Mouse (Mus musculus) hindbrain, embryonic 12.5 days (tissue): ENCODE data around the gene Cables2. TPM values are rescaled to one million over a fixed set of nuclear protein-coding genes. Genes with fewer than 3 reads are reported as not detected.

Source experiments
- ATAC-seq: fragments of 200-750 bp; cut with Nextera tagmentation; 2 replicates; pipeline ENCODE4 v1.8.0; 2017; ENCODE audit warnings: moderate TSS enrichment; ENCODE audit not compliant: low FRiP score
- H3K27ac ChIP-seq: fragments of 300-500 bp; sonication (generic); 2 replicates; pipeline ENCODE4 v1.5.1; 2016; ENCODE audit warnings: mild to moderate bottlenecking
- H3K27me3 ChIP-seq: fragments of 300-500 bp; sonication (generic); 2 replicates; pipeline ENCODE4 v1.6.1; 2016; ENCODE audit warnings: mild to moderate bottlenecking
- H3K36me3 ChIP-seq: fragments of 300-500 bp; sonication (generic); 2 replicates; pipeline ENCODE4 v1.6.1; 2016; ENCODE audit warnings: mild to moderate bottlenecking
- H3K4me1 ChIP-seq: fragments of 300-500 bp; sonication (generic); 2 replicates; pipeline ENCODE4 v1.6.1; 2016
- H3K4me2 ChIP-seq: fragments of 300-500 bp; sonication (generic); replicated peaks from 2 replicates; pipeline ENCODE4 v1.6.1; 2016; ENCODE audit warnings: mild to moderate bottlenecking
- H3K4me3 ChIP-seq: fragments of 300-500 bp; sonication (generic); 2 replicates; pipeline ENCODE4 v1.5.1; 2016; ENCODE audit warnings: mild to moderate bottlenecking
- H3K9ac ChIP-seq: fragments of 300-500 bp; sonication (generic); 2 replicates; pipeline ENCODE4 v1.6.1; 2016; ENCODE audit warnings: mild to moderate bottlenecking, moderate library complexity
- H3K9me3 ChIP-seq: fragments of 300-500 bp; sonication (generic); replicated peaks from 2 replicates; pipeline ENCODE4 v1.6.1; 2016; ENCODE audit warnings: mild to moderate bottlenecking
- WGBS: fragments of 180-500 bp; shearing (Covaris S2); methylation state at CpG from one replicate; pipeline ENCODE4 v1.1.7; 2016; 5-methylcytosine and 5-hydroxymethylcytosine counted together
- polyA plus RNA-seq: library from polyadenylated mRNA; unstranded; fragments of >200 nt; fragmentation: Nextera tagmentation; extraction: Ambion mirVana; gene quantifications from 2 replicates; pipeline ENCODE4 v1.2.1, GENCODE M21; 2016

Cables2 gene
- polyA plus RNA-seq, 1 experiment from 2014 or later: 29.5 TPM

- Histone ChIP-seq H3K4me2 (no peak overlapping the region), H3K4me1 (no peaks in the 10 kb centered on the region), H3K27me3 (no peaks in the 10 kb centered on the region), H3K36me3 (no peaks in the 10 kb centered on the region), H3K9me3 (no peaks in the 10 kb centered on the region), H3K27ac (no peak overlapping the region), H3K9ac (no peak overlapping the region), H3K4me3 (no peak overlapping the region)
- 77% methylated on average over 4 of the region's 4 CpGs for WGBS
- ATAC-seq: no peak
These were observed 28.9 kb upstream of the Cables2 start for GRCm38 (mm10) chr2:180302201-180302600.

DNA sequence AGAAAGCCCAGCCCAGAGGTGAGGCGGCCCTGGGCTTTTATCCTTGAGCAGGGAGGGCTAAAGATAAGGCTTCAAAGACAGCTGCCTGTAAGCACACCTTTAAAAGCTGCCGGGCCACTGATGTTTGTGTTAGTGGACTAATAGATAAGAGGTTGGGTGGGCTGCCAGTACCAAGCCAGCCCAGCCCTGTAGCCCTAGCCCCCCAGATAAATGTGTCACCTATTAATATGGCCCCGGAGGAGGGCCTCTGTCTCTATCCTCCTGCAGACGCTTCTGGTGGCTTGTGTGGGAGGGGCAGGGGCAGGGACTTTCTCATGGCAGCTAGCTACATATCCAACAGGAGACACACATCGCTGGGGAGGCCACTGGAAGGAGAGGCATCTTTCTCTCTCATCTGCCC lies 27.5 kb upstream of the Cables2 start:
- Histone ChIP-seq H3K27me3 (no peaks in the 10 kb centered on the region), H3K4me3 (no peak overlapping the region), H3K9ac (no peak overlapping the region), H3K4me1 (no peaks in the 10 kb centered on the region), H3K36me3 (no peaks in the 10 kb centered on the region), H3K9me3 (no peaks in the 10 kb centered on the region), H3K4me2 (no peak overlapping the region), H3K27ac (no peak overlapping the region)
- no peak for ATAC-seq
- WGBS: 54% methylated on average over 5 of the region's 5 CpGs

GRCm38 (mm10) chr2:180300252-180300651 lies 27.0 kb upstream of the Cables2 start:
- WGBS: 75% methylated on average over 2 of the region's 2 CpGs
- Histone ChIP-seq H3K36me3 (no peaks in the 10 kb centered on the region), H3K4me3 (no peak overlapping the region), H3K27me3 (no peaks in the 10 kb centered on the region), H3K9ac (no peak overlapping the region), H3K4me1 (no peaks in the 10 kb centered on the region), H3K27ac (no peak overlapping the region), H3K9me3 (no peaks in the 10 kb centered on the region), H3K4me2 (no peak overlapping the region)
- ATAC-seq: no peak

- Histone ChIP-seq H3K27ac (no peak overlapping the region), H3K9me3 (no peaks in the 10 kb centered on the region), H3K4me1 (peaks cover 6% of the 10 kb centered on the region; the same call in 1 of the 2 replicates), H3K4me2 (no peak overlapping the region), H3K4me3 (no peak overlapping the region), H3K9ac (no peak overlapping the region), H3K27me3 (no peaks in the 10 kb centered on the region; the same call in 1 of the 2 replicates), H3K36me3 (no peaks in the 10 kb centered on the region)
- no peak for ATAC-seq
- WGBS: 66% methylated on average over 8 of the region's 8 CpGs
These were observed 19.6 kb upstream of the Cables2 start for GRCm38 (mm10) chr2:180292906-180293305.

GRCm38 (mm10) chr2:180292026-180292425 lies 18.7 kb upstream of the Cables2 start:
- no peak overlapping the region for H3K4me3 ChIP-seq
- WGBS: 75% methylated on average over 4 of the region's 4 CpGs
- no peak overlapping the region for H3K4me2 ChIP-seq
- ATAC-seq: no peak
- no peak overlapping the region for H3K27ac ChIP-seq
- no peaks in the 10 kb centered on the region; the same call in 1 of the 2 replicates for H3K27me3 ChIP-seq
- H3K9me3 ChIP-seq: no peaks in the 10 kb centered on the region
- H3K36me3 ChIP-seq: no peaks in the 10 kb centered on the region
- peaks cover 6% of the 10 kb centered on the region; the same call in 1 of the 2 replicates for H3K4me1 ChIP-seq
- H3K9ac ChIP-seq: no peak overlapping the region

DNA sequence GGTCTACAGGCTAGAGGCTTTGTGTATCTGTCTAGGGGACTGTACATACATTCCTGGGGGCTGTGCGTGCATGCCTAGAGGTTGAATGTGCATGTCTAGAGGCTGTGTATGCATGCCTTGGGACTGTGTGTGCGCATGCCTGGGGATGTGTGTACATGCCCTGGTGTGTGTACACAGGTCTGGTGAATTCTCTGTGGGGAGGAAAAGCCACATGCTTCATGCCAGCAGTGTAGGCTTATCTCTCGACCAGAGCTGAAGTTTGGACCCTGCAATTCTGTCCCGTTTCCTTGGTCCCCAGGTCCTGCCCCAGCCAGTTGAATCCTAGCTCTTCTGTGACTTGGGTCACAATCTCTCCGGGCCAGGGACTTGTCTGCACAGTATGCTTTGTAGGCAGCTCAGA lies 18.3 kb upstream of the Cables2 start:
- no peak for ATAC-seq
- Histone ChIP-seq H3K27me3 (no peaks in the 10 kb centered on the region; the same call in 1 of the 2 replicates), H3K36me3 (no peaks in the 10 kb centered on the region), H3K9me3 (no peaks in the 10 kb centered on the region), H3K4me3 (no peak overlapping the region), H3K9ac (no peak overlapping the region), H3K4me2 (no peak overlapping the region), H3K4me1 (peaks cover 6% of the 10 kb centered on the region; the same call in 1 of the 2 replicates), H3K27ac (no peak overlapping the region)
- WGBS: 86% methylated on average over 5 of the region's 5 CpGs

DNA sequence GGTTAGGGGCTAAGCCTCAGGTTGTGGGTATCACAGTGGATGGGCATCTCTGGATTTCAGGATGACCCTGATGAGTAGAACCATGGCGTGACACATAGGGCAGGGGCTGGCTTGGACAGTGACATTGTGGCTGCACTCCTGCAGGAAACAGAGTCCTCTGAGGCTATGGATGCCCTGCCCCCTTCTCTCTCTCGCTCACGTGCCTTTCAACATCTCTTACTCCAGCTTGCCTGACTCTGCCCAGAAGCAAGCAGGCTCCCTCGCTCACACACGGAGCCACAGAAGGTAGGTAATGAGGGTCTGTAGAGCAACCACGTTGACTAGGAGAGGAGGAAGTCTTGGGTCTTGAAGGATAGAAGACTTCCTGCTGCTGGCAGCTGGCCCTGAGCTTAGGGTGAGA lies 17.2 kb upstream of the Cables2 start:
- no peak overlapping the region for H3K9ac ChIP-seq
- no peak overlapping the region for H3K27ac ChIP-seq
- H3K27me3 ChIP-seq: no peaks in the 10 kb centered on the region; the same call in 1 of the 2 replicates
- ATAC-seq: no peak
- no peaks in the 10 kb centered on the region for H3K9me3 ChIP-seq
- H3K4me3 ChIP-seq: no peak overlapping the region
- no peaks in the 10 kb centered on the region for H3K36me3 ChIP-seq
- no peak overlapping the region for H3K4me2 ChIP-seq
- H3K4me1 ChIP-seq: peaks cover 6% of the 10 kb centered on the region; the same call in 1 of the 2 replicates
- WGBS: 74% methylated on average over 6 of the region's 6 CpGs

- Histone ChIP-seq H3K27me3 (no peaks in the 10 kb centered on the region; the same call in 1 of the 2 replicates), H3K4me3 (no peak within 1 kb of the TSS), H3K4me1 (peaks cover 6% of the 10 kb centered on the region; the same call in 1 of the 2 replicates), H3K9me3 (no peaks in the 10 kb centered on the region), H3K9ac (no peak within 1 kb of the TSS), H3K27ac (no peak within 1 kb of the TSS), H3K36me3 (no peaks in the 10 kb centered on the region), H3K4me2 (no peak within 1 kb of the TSS)
- ATAC-seq: no peak
- WGBS: 44% methylated on average over 16 of the region's 16 CpGs
These were observed 16.3 kb upstream of the Cables2 start, which contains the start of gene Rbbp8nl for GRCm38 (mm10) chr2:180289440-180290108. TSS of gene Rbbp8nl (minus strand) at chr2:180289879.

- H3K9ac ChIP-seq: no peak overlapping the region
- H3K4me1 ChIP-seq: peaks cover 6% of the 10 kb centered on the region; the same call in 1 of the 2 replicates
- 52% methylated on average over 11 of the region's 11 CpGs for WGBS
- H3K9me3 ChIP-seq: no peaks in the 10 kb centered on the region
- no peak overlapping the region for H3K4me2 ChIP-seq
- no peak for ATAC-seq
- H3K4me3 ChIP-seq: no peak overlapping the region
- no peaks in the 10 kb centered on the region for H3K36me3 ChIP-seq
- no peaks in the 10 kb centered on the region; the same call in 1 of the 2 replicates for H3K27me3 ChIP-seq
- no peak overlapping the region for H3K27ac ChIP-seq
These were observed 15.7 kb upstream of the Cables2 start for GRCm38 (mm10) chr2:180288966-180289365.

- Histone ChIP-seq H3K27me3 (peaks cover 9% of the 10 kb centered on the region; the same call in 1 of the 2 replicates), H3K36me3 (no peaks in the 10 kb centered on the region), H3K9me3 (no peaks in the 10 kb centered on the region), H3K4me3 (no peak overlapping the region), H3K4me1 (no peaks in the 10 kb centered on the region), H3K4me2 (no peak overlapping the region), H3K27ac (no peak overlapping the region), H3K9ac (no peak overlapping the region)
- no peak for ATAC-seq
- WGBS: 88% methylated on average over 8 of the region's 8 CpGs
These were observed 6.0 kb upstream of the Cables2 start for GRCm38 (mm10) chr2:180279321-180279720.

DNA sequence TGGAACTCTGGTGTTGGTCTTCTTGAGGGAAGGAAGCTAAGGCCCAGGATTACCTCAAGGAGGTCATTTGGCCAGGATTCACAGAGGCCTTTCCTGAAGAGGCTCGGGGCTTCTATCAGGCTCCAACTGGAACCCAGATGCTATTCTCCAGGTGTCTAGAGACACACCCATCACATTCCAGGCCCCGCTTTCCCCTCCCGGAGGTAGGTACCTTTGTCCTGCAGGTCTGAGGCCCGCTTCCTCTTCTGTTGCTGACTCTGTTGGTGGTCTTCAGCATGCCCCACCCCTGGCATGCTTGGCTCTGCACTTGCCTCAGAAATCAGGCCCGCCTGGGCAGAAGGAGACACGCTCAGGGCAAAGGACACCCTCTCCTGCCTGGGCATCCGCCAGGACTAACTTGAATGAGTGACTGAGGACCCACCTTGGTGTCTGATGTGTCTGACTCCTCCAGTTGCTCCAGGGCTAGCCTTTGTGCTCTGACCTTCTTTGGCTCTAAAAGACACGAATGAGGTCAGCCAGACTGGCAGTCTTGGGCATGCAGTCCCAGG lies 4.6 kb upstream of the Cables2 start:
- Histone ChIP-seq H3K27ac (no peak overlapping the region), H3K4me3 (no peak overlapping the region), H3K36me3 (no peaks in the 10 kb centered on the region), H3K4me1 (peaks cover 5% of the 10 kb centered on the region), H3K27me3 (peaks cover 10% of the 10 kb centered on the region; the same call in 1 of the 2 replicates), H3K9ac (no peak overlapping the region), H3K9me3 (no peaks in the 10 kb centered on the region), H3K4me2 (no peak overlapping the region)
- ATAC-seq: no peak
- WGBS: 65% methylated on average over 8 of the region's 8 CpGs

DNA sequence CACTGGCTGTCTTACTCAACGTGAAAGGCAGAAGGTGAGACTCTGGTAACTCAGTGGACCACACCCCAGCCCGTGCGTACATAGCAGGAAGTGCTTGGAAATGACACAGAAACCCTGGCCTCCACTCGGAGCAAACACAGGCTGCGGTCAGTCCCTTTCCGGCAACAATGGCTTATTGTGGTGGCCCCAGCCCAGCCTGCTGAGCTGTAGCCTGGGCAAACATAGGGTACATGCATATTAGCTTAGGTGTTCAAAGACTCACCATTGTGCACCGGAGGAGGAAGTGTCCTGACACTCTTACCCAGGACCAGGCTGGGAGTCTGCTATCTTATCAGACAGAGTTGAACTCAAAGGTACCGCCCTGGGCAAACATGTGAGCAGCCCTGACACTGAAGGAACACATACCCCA lies 3.6 kb upstream of the Cables2 start:
- Histone ChIP-seq H3K4me3 (no peak overlapping the region), H3K9me3 (no peaks in the 10 kb centered on the region), H3K27me3 (peaks cover 10% of the 10 kb centered on the region; the same call in 1 of the 2 replicates), H3K27ac (no peak overlapping the region), H3K36me3 (no peaks in the 10 kb centered on the region), H3K9ac (no peak overlapping the region), H3K4me2 (no peak overlapping the region), H3K4me1 (peaks cover 15% of the 10 kb centered on the region)
- WGBS: 61% methylated on average over 8 of the region's 8 CpGs
- ATAC-seq: no peak

GRCm38 (mm10) chr2:180276385-180276784 lies 3.1 kb upstream of the Cables2 start:
- ATAC-seq: no peak
- 46% methylated on average over 4 of the region's 4 CpGs for WGBS
- H3K4me1 ChIP-seq: peaks cover 20% of the 10 kb centered on the region
- peaks cover 10% of the 10 kb centered on the region; the same call in 1 of the 2 replicates for H3K27me3 ChIP-seq
- H3K9ac ChIP-seq: no peak overlapping the region
- H3K36me3 ChIP-seq: no peaks in the 10 kb centered on the region
- H3K4me3 ChIP-seq: no peak overlapping the region
- no peak overlapping the region for H3K27ac ChIP-seq
- H3K4me2 ChIP-seq: no peak overlapping the region
- H3K9me3 ChIP-seq: no peaks in the 10 kb centered on the region
